Mouse (Mus musculus): Measurements from ENCODE around the gene Crtc1. TPM values are rescaled to one million over a fixed set of nuclear protein-coding genes. Genes with fewer than 3 reads are reported as not detected.

The Crtc1 gene
- polyA plus RNA-seq, 1 experiment from 2014 or later: 23.4 TPM

GRCm38 (mm10) chr8:70459636-70460035 is 20.3 kb upstream of the Crtc1 start:
- H3K27ac ChIP-seq (ENCODE audit: low read depth): no peak overlapping the region
- no peaks in the 10 kb centered on the region for H3K27me3 ChIP-seq (replicated peaks; ENCODE audit: control insufficient read depth, insufficient read depth, low read length)
- no peak for DNase-seq (ENCODE audit: low spot score)
- no peak for ATAC-seq (replicated peaks; ENCODE audit: low FRiP score, low TSS enrichment, low read depth)
- H3K4me1 ChIP-seq (replicated peaks; ENCODE audit: control insufficient read depth, insufficient read depth, low read length): no peaks in the 10 kb centered on the region
- no peaks in the 10 kb centered on the region for H3K9me3 ChIP-seq (ENCODE audit: control insufficient read depth, low read length)
- WGBS: 96% methylated on average over 2 of the region's 2 CpGs
- H3K4me3 ChIP-seq (ENCODE audit: low read depth, low read length): no peak overlapping the region
- no peak overlapping the region for H3K9ac ChIP-seq (ENCODE audit: low read length)
- H3K4me2 ChIP-seq (ENCODE audit: low read length): no peak overlapping the region
- no peaks in the 10 kb centered on the region for H3K36me3 ChIP-seq (ENCODE audit: control insufficient read depth, insufficient read depth, low read length)

DNA sequence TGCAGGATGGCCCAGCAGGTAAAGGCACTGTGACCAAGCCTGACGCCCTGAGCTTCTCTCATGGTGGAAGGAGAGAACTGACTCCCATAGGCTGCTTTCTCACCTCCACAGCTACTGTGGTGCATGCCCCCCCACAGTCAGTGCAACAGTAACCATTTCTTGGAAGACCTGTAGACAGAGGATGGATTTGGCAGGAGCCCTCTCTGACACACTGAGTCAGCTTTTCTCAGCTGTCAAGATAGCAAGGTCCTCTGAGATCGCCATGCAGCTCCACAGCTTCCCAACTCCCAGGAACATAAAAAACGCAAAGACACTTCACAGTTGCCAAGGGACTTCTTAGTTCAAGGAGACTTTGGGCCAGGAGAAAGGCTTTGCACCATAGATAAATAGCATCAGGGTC is 19.1 kb upstream of the Crtc1 start:
- Histone ChIP-seq H3K27me3 (replicated peaks; ENCODE audit: control insufficient read depth, insufficient read depth, low read length) (no peaks in the 10 kb centered on the region), H3K4me1 (replicated peaks; ENCODE audit: control insufficient read depth, insufficient read depth, low read length) (no peaks in the 10 kb centered on the region), H3K27ac (ENCODE audit: low read depth) (no peak overlapping the region), H3K9ac (ENCODE audit: low read length) (no peak overlapping the region), H3K4me3 (ENCODE audit: low read depth, low read length) (no peak overlapping the region), H3K36me3 (ENCODE audit: control insufficient read depth, insufficient read depth, low read length) (no peaks in the 10 kb centered on the region), H3K4me2 (ENCODE audit: low read length) (no peak overlapping the region), H3K9me3 (ENCODE audit: control insufficient read depth, low read length) (no peaks in the 10 kb centered on the region)
- WGBS: 84% methylated on average over 3 of the region's 3 CpGs
- no peak for ATAC-seq (replicated peaks; ENCODE audit: low FRiP score, low TSS enrichment, low read depth)
- DNase-seq (ENCODE audit: low spot score): no peak

GRCm38 (mm10) chr8:70457882-70458281 is 18.5 kb upstream of the Crtc1 start:
- WGBS: 90% methylated on average over 6 of the region's 6 CpGs
- Histone ChIP-seq H3K27ac (ENCODE audit: low read depth) (no peak overlapping the region), H3K9ac (ENCODE audit: low read length) (no peak overlapping the region), H3K4me3 (ENCODE audit: low read depth, low read length) (no peak overlapping the region), H3K36me3 (ENCODE audit: control insufficient read depth, insufficient read depth, low read length) (no peaks in the 10 kb centered on the region), H3K27me3 (replicated peaks; ENCODE audit: control insufficient read depth, insufficient read depth, low read length) (no peaks in the 10 kb centered on the region), H3K4me1 (replicated peaks; ENCODE audit: control insufficient read depth, insufficient read depth, low read length) (no peaks in the 10 kb centered on the region), H3K9me3 (ENCODE audit: control insufficient read depth, low read length) (no peaks in the 10 kb centered on the region), H3K4me2 (ENCODE audit: low read length) (no peak overlapping the region)
- ATAC-seq (replicated peaks; ENCODE audit: low FRiP score, low TSS enrichment, low read depth): no peak
- no peak for DNase-seq (ENCODE audit: low spot score)

- no peaks in the 10 kb centered on the region for H3K4me1 ChIP-seq (replicated peaks; ENCODE audit: control insufficient read depth, insufficient read depth, low read length)
- WGBS: 100% methylated on average over 1 of the region's 1 CpGs
- H3K27me3 ChIP-seq (replicated peaks; ENCODE audit: control insufficient read depth, insufficient read depth, low read length): no peaks in the 10 kb centered on the region
- H3K9ac ChIP-seq (ENCODE audit: low read length): no peak overlapping the region
- H3K4me3 ChIP-seq (ENCODE audit: low read depth, low read length): no peak overlapping the region
- no peak overlapping the region for H3K27ac ChIP-seq (ENCODE audit: low read depth)
- H3K4me2 ChIP-seq (ENCODE audit: low read length): no peak overlapping the region
- DNase-seq (ENCODE audit: low spot score) (no peak), ATAC-seq (replicated peaks; ENCODE audit: low FRiP score, low TSS enrichment, low read depth) (no peak)
- H3K9me3 ChIP-seq (ENCODE audit: control insufficient read depth, low read length): no peaks in the 10 kb centered on the region
- H3K36me3 ChIP-seq (ENCODE audit: control insufficient read depth, insufficient read depth, low read length): peaks cover 8% of the 10 kb centered on the region
Measured at GRCm38 (mm10) chr8:70456996-70457395, 17.6 kb upstream of the Crtc1 start.

GRCm38 (mm10) chr8:70453852-70454251 is 14.5 kb upstream of the Crtc1 start:
- no peak overlapping the region for H3K4me3 ChIP-seq (ENCODE audit: low read depth, low read length)
- 82% methylated on average over 5 of the region's 5 CpGs for WGBS
- peaks cover 35% of the 10 kb centered on the region for H3K36me3 ChIP-seq (ENCODE audit: control insufficient read depth, insufficient read depth, low read length)
- no peaks in the 10 kb centered on the region for H3K4me1 ChIP-seq (replicated peaks; ENCODE audit: control insufficient read depth, insufficient read depth, low read length)
- no peaks in the 10 kb centered on the region for H3K9me3 ChIP-seq (ENCODE audit: control insufficient read depth, low read length)
- no peak overlapping the region; the same call in 1 of the 2 replicates for H3K27ac ChIP-seq (ENCODE audit: low read depth)
- ATAC-seq (replicated peaks; ENCODE audit: low FRiP score, low TSS enrichment, low read depth) (no peak), DNase-seq (ENCODE audit: low spot score) (no peak)
- H3K27me3 ChIP-seq (replicated peaks; ENCODE audit: control insufficient read depth, insufficient read depth, low read length): no peaks in the 10 kb centered on the region
- no peak overlapping the region for H3K4me2 ChIP-seq (ENCODE audit: low read length)
- H3K9ac ChIP-seq (ENCODE audit: low read length): no peak overlapping the region

DNA sequence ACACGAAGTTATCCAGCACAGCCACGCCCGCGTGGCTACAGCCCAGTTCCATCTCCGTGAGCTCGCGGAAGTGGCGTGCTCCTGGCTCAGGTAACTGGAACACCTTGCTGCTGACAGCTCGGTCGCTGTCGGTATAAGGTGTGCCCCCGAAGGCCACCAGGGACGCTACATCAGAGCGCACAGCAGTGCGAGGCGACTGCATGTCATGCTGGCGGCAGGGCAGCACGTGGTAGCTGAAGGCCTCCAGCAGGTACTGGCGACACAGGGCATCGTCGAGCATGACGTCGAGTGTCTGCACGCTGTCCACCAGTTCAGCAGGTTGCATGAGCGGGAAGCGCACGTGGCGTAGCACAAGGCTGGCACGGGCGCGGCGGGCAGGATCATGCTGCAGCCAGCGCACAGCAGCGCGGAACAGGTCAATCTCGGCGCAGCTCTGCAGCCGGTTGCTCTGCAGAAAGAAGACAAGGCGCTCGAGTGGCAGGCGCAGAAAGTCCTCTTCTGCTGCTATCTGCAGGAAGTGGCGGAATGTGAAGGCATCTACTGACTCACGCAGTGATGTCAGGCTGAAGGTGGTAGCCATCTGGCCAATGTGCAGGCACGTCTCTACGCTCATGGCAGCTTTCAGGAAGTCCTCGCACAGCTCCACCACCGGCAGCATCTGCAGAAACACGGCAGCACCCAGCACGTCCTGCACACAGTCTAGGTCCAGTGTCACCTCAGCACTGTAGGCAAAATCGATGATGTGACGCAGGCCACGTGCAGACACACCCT is 13.0 kb upstream of the Crtc1 start:
- Histone ChIP-seq H3K4me2 (ENCODE audit: low read length) (no peak overlapping the region), H3K9ac (ENCODE audit: low read length) (no peak overlapping the region), H3K27me3 (replicated peaks; ENCODE audit: control insufficient read depth, insufficient read depth, low read length) (no peaks in the 10 kb centered on the region), H3K36me3 (ENCODE audit: control insufficient read depth, insufficient read depth, low read length) (peaks cover 35% of the 10 kb centered on the region), H3K4me1 (replicated peaks; ENCODE audit: control insufficient read depth, insufficient read depth, low read length) (no peaks in the 10 kb centered on the region; the same call in 1 of the 2 replicates), H3K9me3 (ENCODE audit: control insufficient read depth, low read length) (no peaks in the 10 kb centered on the region), H3K27ac (ENCODE audit: low read depth) (no peak overlapping the region), H3K4me3 (ENCODE audit: low read depth, low read length) (no peak overlapping the region)
- WGBS: 66% methylated on average over 52 of the region's 52 CpGs
- ATAC-seq (replicated peaks; ENCODE audit: low FRiP score, low TSS enrichment, low read depth) (no peak), DNase-seq (ENCODE audit: low spot score) (no peak)

GRCm38 (mm10) chr8:70447639-70448420 is 8.5 kb upstream of the Crtc1 start:
- H3K36me3 ChIP-seq (ENCODE audit: control insufficient read depth, insufficient read depth, low read length): peaks cover 35% of the 10 kb centered on the region
- no peak overlapping the region for H3K9ac ChIP-seq (ENCODE audit: low read length)
- H3K4me1 ChIP-seq (replicated peaks; ENCODE audit: control insufficient read depth, insufficient read depth, low read length): no peaks in the 10 kb centered on the region; the same call in 1 of the 2 replicates
- DNase-seq (ENCODE audit: low spot score) (no peak), ATAC-seq (replicated peaks; ENCODE audit: low FRiP score, low TSS enrichment, low read depth) (no peak)
- H3K9me3 ChIP-seq (ENCODE audit: control insufficient read depth, low read length): no peaks in the 10 kb centered on the region
- H3K27ac ChIP-seq (ENCODE audit: low read depth): no peak overlapping the region
- H3K4me3 ChIP-seq (ENCODE audit: low read depth, low read length): no peak overlapping the region
- WGBS: 69% methylated on average over 19 of the region's 19 CpGs
- no peak overlapping the region for H3K4me2 ChIP-seq (ENCODE audit: low read length)
- H3K27me3 ChIP-seq (replicated peaks; ENCODE audit: control insufficient read depth, insufficient read depth, low read length): no peaks in the 10 kb centered on the region

GRCm38 (mm10) chr8:70445988-70446387 is 6.6 kb upstream of the Crtc1 start:
- Histone ChIP-seq H3K4me2 (ENCODE audit: low read length) (no peak overlapping the region), H3K4me1 (replicated peaks; ENCODE audit: control insufficient read depth, insufficient read depth, low read length) (no peaks in the 10 kb centered on the region; the same call in 1 of the 2 replicates), H3K27me3 (replicated peaks; ENCODE audit: control insufficient read depth, insufficient read depth, low read length) (no peaks in the 10 kb centered on the region), H3K9ac (ENCODE audit: low read length) (no peak overlapping the region), H3K27ac (ENCODE audit: low read depth) (no peak overlapping the region), H3K9me3 (ENCODE audit: control insufficient read depth, low read length) (no peaks in the 10 kb centered on the region), H3K4me3 (ENCODE audit: low read depth, low read length) (no peak overlapping the region), H3K36me3 (ENCODE audit: control insufficient read depth, insufficient read depth, low read length) (peaks cover 17% of the 10 kb centered on the region)
- DNase-seq (ENCODE audit: low spot score) (no peak), ATAC-seq (replicated peaks; ENCODE audit: low FRiP score, low TSS enrichment, low read depth) (no peak)
- WGBS: 62% methylated on average over 1 of the region's 1 CpGs

All from intestine, embryonic 14.5 days (tissue).